Mouse (Mus musculus) CH12.LX (cell line): ENCODE measurements around the gene Pex3.

Source experiments
- BHLHE40 ChIP-seq: IDR thresholded peaks from 2 replicates; pipeline ENCODE4 v1.6.1; 2011; ENCODE audit warnings: mild to moderate bottlenecking, low read depth, low read length, improper control_type of control experiment
- CTCF ChIP-seq, 2 experiments: IDR thresholded peaks in 1 of 2; conservative IDR thresholded peaks in 1 of 2; 2 replicates each; pipeline ENCODE4 v1.5.1; 2011 to 2012; ENCODE audit warnings: low read depth in 2 of 2, low read length in 2 of 2, improper control_type of control experiment in 1 of 2, inconsistent platforms in 1 of 2, mild to moderate bottlenecking in 1 of 2, moderate library complexity in 1 of 2
- E2F4 ChIP-seq: IDR thresholded peaks from 2 replicates; pipeline ENCODE4 v1.6.1; 2011; ENCODE audit warnings: low read depth, low read length, improper control_type of control experiment; ENCODE audit not compliant: insufficient replicate concordance
- EP300 ChIP-seq: IDR thresholded peaks from 2 replicates; pipeline ENCODE4 v1.6.1; 2011; ENCODE audit warnings: low read length, improper control_type of control experiment
- JUN ChIP-seq: IDR thresholded peaks from 2 replicates; pipeline ENCODE4 v1.6.1; 2011; ENCODE audit warnings: low read depth, mild to moderate bottlenecking, low read length, improper control_type of control experiment, moderate library complexity; ENCODE audit not compliant: insufficient read depth
- MAX ChIP-seq: IDR thresholded peaks from 2 replicates; pipeline ENCODE4 v1.6.1; 2011; ENCODE audit warnings: low read length, improper control_type of control experiment
- POLR2A ChIP-seq: IDR thresholded peaks from 2 replicates; pipeline ENCODE4 v1.6.1; 2011; ENCODE audit warnings: low read depth, mild to moderate bottlenecking, improper control_type of control experiment, low read length
- RAD21 ChIP-seq: IDR thresholded peaks from 2 replicates; pipeline ENCODE4 v1.6.1; 2011; ENCODE audit warnings: low read depth, mild to moderate bottlenecking, low read length, improper control_type of control experiment, moderate library complexity
- RCOR1 ChIP-seq: conservative IDR thresholded peaks from 2 replicates; pipeline ENCODE4 v1.6.1; 2012; ENCODE audit warnings: low read depth, mild to moderate bottlenecking, inconsistent platforms, low read length, improper control_type of control experiment
- UBTF ChIP-seq: IDR thresholded peaks from 2 replicates; pipeline ENCODE4 v1.6.1; 2012; ENCODE audit warnings: low read depth, mild to moderate bottlenecking, inconsistent platforms, low read length, improper control_type of control experiment, moderate library complexity
- ZC3H11A ChIP-seq: IDR thresholded peaks from 2 replicates; pipeline ENCODE4 v1.6.1; 2012; ENCODE audit warnings: low read depth, mild to moderate bottlenecking, inconsistent platforms, low read length, improper control_type of control experiment
- ZMIZ1 ChIP-seq: IDR thresholded peaks from 2 replicates; pipeline ENCODE4 v1.6.1; 2012; ENCODE audit warnings: low read depth, mild to moderate bottlenecking, inconsistent platforms, low read length, improper control_type of control experiment

DNA sequence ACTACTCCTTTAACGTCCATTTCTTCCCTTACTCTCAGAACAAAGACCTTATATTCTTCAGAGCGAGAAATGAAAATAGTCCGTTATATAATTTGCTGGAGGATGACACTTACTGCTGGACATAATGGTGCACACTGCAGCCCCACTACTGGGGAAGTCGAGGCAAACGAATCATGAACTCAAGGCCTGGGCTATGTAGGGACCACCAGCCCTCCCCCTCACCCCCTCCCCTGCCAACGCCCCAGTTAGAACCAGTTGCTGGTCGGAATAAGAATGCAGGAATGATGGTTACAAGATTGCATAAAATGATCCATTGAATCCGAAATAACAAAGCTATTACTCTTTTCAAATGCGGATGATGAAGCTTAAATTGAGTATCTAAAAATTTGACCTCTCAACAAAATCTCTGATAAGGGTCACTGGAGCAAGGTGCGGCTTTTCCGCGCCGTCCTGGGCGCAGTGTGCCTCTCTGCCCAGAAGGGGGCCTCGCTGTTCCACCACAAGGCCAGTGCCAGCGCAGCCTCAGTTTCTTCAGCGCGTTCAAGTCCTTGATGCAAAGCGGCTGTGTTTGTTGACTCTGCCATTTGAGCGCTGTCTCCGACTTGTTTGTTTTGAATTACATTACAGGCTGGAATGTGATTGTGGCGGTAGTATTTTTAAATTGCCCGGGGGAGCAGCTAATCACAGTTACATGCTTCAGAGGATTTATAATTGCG is 11.6 kb upstream of the Pex3 start:
- no peak for TF ChIP-seq ZMIZ1
- TF ChIP-seq POLR2A: no peak
- TF ChIP-seq BHLHE40: no peak
- peak; percentile 52 to 64 for TF ChIP-seq CTCF (conservative IDR thresholded peaks at IDR 0.05 in 1 of 2, IDR thresholded peaks at IDR 0.05 in 1 of 2; ENCODE audit: low read depth in 2 of 2, low read length in 2 of 2)
- TF ChIP-seq EP300: no peak
- TF ChIP-seq RCOR1: no peak
- no peak for TF ChIP-seq JUN
- no peak for TF ChIP-seq UBTF
- TF ChIP-seq E2F4: no peak
- TF ChIP-seq ZC3H11A: 0 out of 2 replicates have a peak, but pooled peaks have one; percentile 4
- TF ChIP-seq MAX: no peak
- TF ChIP-seq RAD21: peak; percentile 63
